Mouse (Mus musculus): ENCODE data around the gene Gsto1.

Gsto1 gene

GRCm38 (mm10) chr19:47857957-47858942 lies 3.5 kb downstream of the Gsto1 start:
- in situ Hi-C loops (cut with MboI) = no loop called here

DNA sequence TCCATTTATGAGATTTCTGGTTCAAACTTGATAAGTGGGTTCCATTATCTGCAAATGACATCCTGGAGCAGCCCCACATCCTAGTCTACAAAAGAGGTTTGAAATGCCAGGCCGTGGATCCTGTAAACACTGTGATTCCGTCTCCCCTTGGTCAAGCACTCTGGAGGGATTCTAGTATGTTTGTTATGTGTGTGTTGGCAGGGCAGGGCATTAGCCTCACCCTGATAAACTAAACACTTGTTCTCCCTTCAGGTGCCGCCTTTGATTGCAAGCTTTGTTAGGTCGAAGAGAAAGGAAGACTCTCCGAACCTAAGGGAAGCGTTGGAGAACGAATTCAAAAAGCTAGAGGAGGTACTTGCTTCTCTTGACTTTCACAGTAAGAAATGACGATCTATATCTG lies 4.4 kb downstream of the Gsto1 start:
- in situ Hi-C loops (cut with MboI) = no loop called here

DNA sequence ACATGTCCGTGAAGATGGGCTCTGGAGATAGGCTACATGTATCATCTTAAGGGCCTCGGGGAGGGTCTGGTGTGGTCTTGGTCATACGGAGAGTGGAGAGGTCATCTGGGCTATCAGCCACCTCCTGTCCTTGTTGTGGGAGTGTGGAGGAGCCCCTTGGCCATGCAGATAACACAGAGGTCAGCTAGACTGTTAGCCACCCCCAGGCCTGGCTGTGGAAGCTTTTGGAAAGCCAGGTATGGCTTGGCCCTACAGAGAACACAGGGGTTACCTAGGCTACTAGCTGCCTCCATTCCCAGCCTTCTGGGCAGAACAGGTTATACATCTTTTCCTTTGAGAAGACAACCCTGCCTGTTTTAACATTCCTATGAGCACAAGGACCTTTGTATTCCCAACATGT lies 7.8 kb downstream of the Gsto1 start:
- in situ Hi-C loops (cut with MboI) = no loop called here

- in situ Hi-C loops (cut with MboI) = no loop called here
Measured at GRCm38 (mm10) chr19:47864051-47864450, 9.3 kb downstream of the Gsto1 start.

DNA sequence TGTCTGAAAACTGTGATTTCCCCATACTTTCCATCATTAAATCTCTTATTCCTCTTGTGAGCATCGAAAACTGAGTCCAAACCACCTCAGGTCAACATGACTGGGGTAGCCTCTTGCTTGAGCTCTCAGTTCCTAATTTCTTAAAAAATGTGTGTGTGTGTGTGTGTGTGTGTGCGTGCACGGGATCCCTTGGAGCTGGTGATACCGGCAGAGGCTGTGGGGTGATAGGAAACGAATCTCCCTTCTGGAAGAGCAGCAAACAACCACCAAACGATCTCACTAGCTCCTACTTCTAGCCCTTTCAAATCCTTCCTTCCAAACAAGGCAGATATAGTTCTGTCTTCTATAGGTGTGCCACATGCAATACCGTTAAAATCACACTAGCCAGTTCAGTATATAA lies 10.0 kb downstream of the Gsto1 start:
- in situ Hi-C loops (cut with MboI) = no loop called here

- in situ Hi-C loops (cut with MboI) = no loop called here
Measured at GRCm38 (mm10) chr19:47865353-47865947, 10.7 kb downstream of the Gsto1 start, which contains the start of gene Gsto2. Gene Gsto2 (plus strand): TSS chr19:47865534.

- in situ Hi-C loops (cut with MboI) = no loop called here
Measured at GRCm38 (mm10) chr19:47867628-47868175, 12.9 kb downstream of the Gsto1 start.

- in situ Hi-C loops (cut with MboI) = no loop called here
Measured at GRCm38 (mm10) chr19:47868951-47869350, 14.2 kb downstream of the Gsto1 start.

DNA sequence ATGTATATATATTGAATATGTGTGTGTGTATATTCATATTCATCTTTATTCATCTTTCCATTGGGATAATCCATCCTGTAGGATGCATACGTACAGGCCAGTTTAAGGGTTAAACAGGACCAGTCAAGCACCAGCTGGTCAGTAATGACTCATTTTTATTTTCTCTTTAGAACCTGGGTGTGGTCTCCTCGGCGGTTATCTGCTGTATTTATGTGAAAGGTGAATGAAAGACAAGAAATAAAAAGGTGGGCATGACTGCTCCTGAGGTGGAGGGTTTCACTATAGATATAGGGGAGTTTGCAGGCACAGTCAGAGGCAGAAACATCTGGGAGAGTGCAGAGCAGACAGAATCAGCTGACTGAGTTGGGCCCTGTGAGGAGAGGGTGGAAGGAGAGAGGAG lies 14.7 kb downstream of the Gsto1 start:
- in situ Hi-C loops (cut with MboI) = no loop called here

DNA sequence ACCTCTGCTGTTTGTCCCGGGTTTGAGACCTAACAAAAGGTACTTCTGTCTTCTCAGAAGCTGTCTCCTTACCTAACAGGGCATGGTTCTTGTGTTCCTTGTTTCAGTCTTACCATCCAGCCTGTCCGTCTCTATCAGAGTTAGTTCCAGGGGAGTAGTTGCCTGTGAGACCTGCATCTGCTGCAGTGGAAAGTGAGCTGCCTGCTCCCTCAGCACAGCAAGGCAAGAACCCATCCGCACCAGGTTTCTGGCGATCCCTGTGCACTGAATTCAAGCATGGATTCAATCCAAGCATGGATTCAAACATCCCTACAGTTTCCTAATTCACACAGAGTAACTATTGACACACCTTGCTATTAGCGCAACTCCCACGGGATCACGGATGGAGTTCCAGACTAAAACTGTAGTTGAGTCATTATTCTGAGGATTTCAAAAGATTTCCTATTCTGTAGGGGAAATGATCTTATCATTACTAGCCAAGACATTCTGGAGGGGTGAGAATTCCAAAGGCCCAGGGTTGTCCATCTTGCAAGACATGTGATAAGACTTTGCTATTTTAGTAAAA lies 15.4 kb downstream of the Gsto1 start:
- in situ Hi-C loops (cut with MboI) = no loop called here

DNA sequence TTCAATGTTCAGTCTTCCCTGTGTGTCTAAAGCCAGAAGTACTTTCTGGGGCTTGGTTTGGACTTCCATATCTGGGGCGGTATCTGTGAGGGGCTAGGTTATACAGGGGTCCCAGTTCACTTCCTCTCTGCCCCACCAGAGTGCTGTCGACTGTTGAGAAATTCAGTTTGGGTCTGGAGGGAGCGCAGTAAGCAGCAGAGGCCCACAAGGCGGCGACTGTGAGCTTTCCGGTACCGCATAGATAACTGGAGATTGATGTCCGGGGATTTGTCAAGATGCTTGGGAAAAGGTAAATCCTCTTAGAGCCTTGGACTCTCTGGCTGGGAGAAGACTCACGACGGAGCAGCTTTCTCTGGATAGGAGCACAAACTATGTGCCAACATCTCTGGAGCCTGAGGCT lies 16.7 kb downstream of the Gsto1 start:
- in situ Hi-C loops (cut with MboI) = no loop called here

- in situ Hi-C loops (cut with MboI) = no loop called here
Measured at GRCm38 (mm10) chr19:47876252-47876651, 21.5 kb downstream of the Gsto1 start.

- in situ Hi-C loops (cut with MboI) = loop anchor here (5.0 kb wide), 1 partner anchor 46 kb away; no protein-coding TSS in a partner anchor
Measured at GRCm38 (mm10) chr19:47881538-47881937, 26.8 kb downstream of the Gsto1 start.

- in situ Hi-C loops (cut with MboI) = loop anchor here (5.0 kb wide), 1 partner anchor 45 kb away; no protein-coding TSS in a partner anchor
Measured at GRCm38 (mm10) chr19:47882151-47882881, 27.5 kb downstream of the Gsto1 start.

- in situ Hi-C loops (cut with MboI) = loop anchor here (5.0 kb wide), 1 partner anchor 44 kb away; no protein-coding TSS in a partner anchor
Measured at GRCm38 (mm10) chr19:47882882-47883254, 28.1 kb downstream of the Gsto1 start.

DNA sequence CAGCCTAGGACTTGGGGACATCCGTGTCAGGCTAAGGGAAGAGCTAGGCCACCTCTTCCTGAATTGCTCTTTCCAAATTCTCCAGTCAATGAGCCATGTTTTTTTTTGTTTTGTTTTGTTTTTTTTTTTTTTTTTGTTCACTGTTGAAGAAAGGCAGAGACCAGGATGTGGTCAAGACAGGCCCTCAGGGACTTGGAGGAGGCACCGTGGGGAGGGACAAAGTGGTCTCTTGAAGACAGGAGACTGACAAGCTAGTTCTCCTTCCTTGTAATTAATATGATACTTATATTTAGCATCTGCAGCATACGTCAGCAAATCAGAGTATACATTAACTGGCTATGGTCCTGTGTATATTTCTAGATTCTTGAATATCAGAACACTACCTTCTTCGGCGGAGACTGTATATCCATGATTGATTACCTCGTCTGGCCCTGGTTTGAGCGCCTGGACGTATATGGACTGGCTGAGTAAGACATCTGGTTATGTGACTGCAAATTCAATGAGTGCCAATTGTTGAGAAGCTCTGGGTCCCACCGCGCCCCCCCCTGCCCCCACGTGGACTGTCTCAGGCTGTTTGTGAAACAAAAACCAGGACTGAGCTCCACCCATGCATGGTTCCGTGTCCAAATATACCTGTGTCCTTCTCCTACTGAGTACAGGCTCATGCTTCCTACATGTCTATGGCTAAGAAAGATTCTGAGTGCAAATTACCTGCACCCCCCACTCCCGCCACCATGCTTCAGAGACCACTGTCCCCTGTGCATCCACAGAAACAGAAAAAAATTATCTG lies 29.7 kb downstream of the Gsto1 start:
- in situ Hi-C loops (cut with MboI) = loop anchor here (5.0 kb wide), 1 partner anchor 43 kb away; no protein-coding TSS in a partner anchor

GRCm38 (mm10) chr19:47885191-47885743 lies 30.5 kb downstream of the Gsto1 start:
- in situ Hi-C loops (cut with MboI) = no loop called here

DNA sequence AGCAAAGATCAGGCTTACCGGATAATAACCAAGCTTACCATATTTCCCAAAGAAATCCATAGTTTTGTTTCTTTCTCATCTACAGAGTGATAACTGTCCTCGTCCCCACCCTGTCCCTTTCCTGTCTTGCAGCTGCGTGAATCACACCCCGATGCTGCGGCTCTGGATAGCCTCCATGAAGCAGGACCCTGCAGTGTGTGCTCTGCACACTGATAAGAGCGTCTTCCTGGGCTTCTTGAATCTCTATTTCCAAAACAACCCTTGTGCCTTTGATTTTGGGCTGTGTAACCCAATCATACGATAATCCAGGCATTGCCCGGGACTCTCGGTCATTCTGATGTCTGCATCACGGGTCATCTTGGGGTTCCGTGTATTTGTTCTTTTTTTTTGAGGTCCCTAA lies 31.1 kb downstream of the Gsto1 start:
- in situ Hi-C loops (cut with MboI) = no loop called here

DNA sequence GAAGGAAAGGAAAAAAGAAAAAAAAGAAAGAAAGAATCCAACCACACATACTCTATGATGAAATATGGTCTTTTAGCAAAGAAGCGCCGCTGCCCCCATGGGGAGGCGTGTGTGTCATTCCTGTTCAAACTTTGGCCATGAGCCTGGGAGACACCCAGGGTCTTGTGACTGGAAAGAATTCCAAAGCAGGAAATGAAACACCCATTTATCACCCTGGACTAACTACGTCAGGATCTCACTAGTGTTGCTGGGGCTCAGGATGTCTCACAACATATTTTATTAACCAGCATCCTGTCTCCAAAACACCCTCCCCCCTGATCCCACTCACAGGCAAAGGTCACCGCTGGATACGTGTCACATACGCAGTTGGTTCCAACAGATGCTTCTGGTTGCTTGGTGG lies 31.8 kb downstream of the Gsto1 start:
- in situ Hi-C loops (cut with MboI) = no loop called here

- in situ Hi-C loops (cut with MboI) = no loop called here
Measured at GRCm38 (mm10) chr19:47887417-47887816, 32.6 kb downstream of the Gsto1 start.
